Mouse (Mus musculus): ENCODE results near the gene Ap1s1.

- no peak for TF ChIP-seq CTCF (IDR thresholded peaks at IDR 0.05; ENCODE audit: control insufficient read depth, insufficient read depth, low read length)
- no peak for TF ChIP-seq POLR2A (IDR thresholded peaks at IDR 0.05; ENCODE audit: borderline replicate concordance, control insufficient read depth, low read depth, low read length)
Measured at GRCm38 (mm10) chr5:137065923-137066322, 20.0 kb upstream of the Ap1s1 start.
